Mouse (Mus musculus): ENCODE measurements around the gene Phb2.
A peak's percentile ranks its signal among the peaks of the same experiment; 100 is the strongest.

GRCm38 (mm10) chr6:124711824-124712782, at the start of gene Phb2, which contains the start of gene Emg1:
- peak; percentile 96 for TF ChIP-seq SIN3A (IDR thresholded peaks at IDR 0.05; ENCODE audit: low read length)
- TF ChIP-seq POLR2A (IDR thresholded peaks at IDR 0.05; ENCODE audit: control insufficient read depth in 1 of 2, insufficient read depth in 1 of 2, low read depth in 1 of 2, low read length in 2 of 2, poor library complexity in 1 of 2): peak; percentile 49 to 81
- TF ChIP-seq CTCF (IDR thresholded peaks at IDR 0.05 in 2 of 3, conservative IDR thresholded peaks at IDR 0.05 in 1 of 3; ENCODE audit: control insufficient read depth in 1 of 3, insufficient read depth in 1 of 3, low read depth in 2 of 3, low read length in 3 of 3, poor library complexity in 1 of 3, severe bottlenecking in 1 of 3): no peak
- TF ChIP-seq MYB (IDR thresholded peaks at IDR 0.05; ENCODE audit: low read depth, low read length): no peak
- TF ChIP-seq POLR2AphosphoS2 (IDR thresholded peaks at IDR 0.05; ENCODE audit: low read length): peak; percentile 82; the same call in 1 of the 2 replicates
- no peak for TF ChIP-seq MAFK (IDR thresholded peaks at IDR 0.05; ENCODE audit: borderline replicate concordance, low read depth, low read length)
- TF ChIP-seq E2F4 (IDR thresholded peaks at IDR 0.05; ENCODE audit: borderline replicate concordance, low read depth, low read length): no peak
- peak; percentile 73 for TF ChIP-seq TCF12 (IDR thresholded peaks at IDR 0.05; ENCODE audit: low read depth, low read length)
- TF ChIP-seq GABPA (IDR thresholded peaks at IDR 0.05; ENCODE audit: low read depth, low read length): no peak
- TF ChIP-seq RCOR1 (IDR thresholded peaks at IDR 0.05; ENCODE audit: low read depth, low read length): peak; percentile 67; the same call in 1 of the 2 replicates
